Mouse (Mus musculus): ENCODE results near the gene Cwc27. TPM values are rescaled to one million over a fixed set of nuclear protein-coding genes. Genes with fewer than 3 reads are reported as not detected.

Cwc27 gene
- polyA plus RNA-seq, 1 experiment = 2.8 TPM

DNA sequence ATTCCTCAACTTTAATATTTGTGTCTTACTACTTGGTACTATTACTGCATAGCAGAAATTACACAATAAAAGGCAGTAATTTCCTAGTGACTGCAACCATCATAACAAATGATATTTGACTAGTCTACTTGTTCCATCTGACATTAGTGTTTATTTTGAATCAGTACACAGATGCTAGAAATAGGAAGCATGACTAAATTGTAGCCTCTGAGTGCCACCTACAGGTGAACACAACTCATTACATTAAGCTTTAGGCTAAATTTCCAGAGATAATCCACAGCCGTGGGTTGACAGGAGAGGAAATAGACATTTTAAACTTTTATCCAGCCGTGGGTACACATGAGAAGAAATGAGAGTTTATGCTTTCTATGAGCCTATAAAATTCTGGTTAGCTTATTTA, 27.3 kb downstream of the Cwc27 start:
- WGBS = 8% methylated on average over 2 of the region's 2 CpGs
- peak; percentile 27 for DNase-seq
- no peaks in the 10 kb centered on the region for H3K27me3 ChIP-seq (ENCODE audit: control insufficient read depth, insufficient read depth, low read length)
- TF ChIP-seq CTCF (IDR thresholded peaks at IDR 0.05; ENCODE audit: borderline replicate concordance, control insufficient read depth, extremely low read depth, insufficient read depth, low read length, poor library complexity) (no peak), POLR2A (IDR thresholded peaks at IDR 0.05; ENCODE audit: control insufficient read depth, extremely low read depth, insufficient read depth, low read length, poor library complexity) (no peak)
- H3K27ac ChIP-seq (ENCODE audit: control insufficient read depth, insufficient read depth, low read length) = no peak overlapping the region
- no peak overlapping the region for H3K4me3 ChIP-seq (ENCODE audit: control insufficient read depth, insufficient read depth, low read length)
- peaks cover 3% of the 10 kb centered on the region; the same call in 1 of the 2 replicates for H3K36me3 ChIP-seq (ENCODE audit: control insufficient read depth, insufficient read depth, low read length)
- no peaks in the 10 kb centered on the region for H3K4me1 ChIP-seq (replicated peaks; ENCODE audit: control insufficient read depth, insufficient read depth, low read length)

DNA sequence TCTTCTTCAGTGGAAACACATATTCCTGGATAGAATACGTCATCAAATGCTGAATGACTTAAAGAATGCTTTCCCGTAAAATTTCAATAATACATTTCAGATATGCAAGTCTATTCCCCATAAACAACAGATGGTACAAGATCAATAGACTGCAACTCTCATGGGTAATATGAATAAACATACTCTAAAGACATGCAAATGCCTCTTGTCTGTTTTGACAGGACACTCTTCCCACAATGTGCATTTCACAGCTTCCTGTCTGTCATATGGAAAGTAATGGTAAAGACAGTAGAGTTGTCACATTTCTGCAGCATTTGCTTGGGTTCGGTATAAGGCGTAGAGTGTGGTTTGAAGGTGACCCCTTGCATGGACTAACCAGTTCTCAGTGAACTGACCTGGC, 29.7 kb downstream of the Cwc27 start:
- 97% methylated on average over 4 of the region's 4 CpGs for WGBS
- no peak overlapping the region for H3K27ac ChIP-seq (ENCODE audit: control insufficient read depth, insufficient read depth, low read length)
- H3K4me1 ChIP-seq (replicated peaks; ENCODE audit: control insufficient read depth, insufficient read depth, low read length) = no peaks in the 10 kb centered on the region
- no peak overlapping the region for H3K4me3 ChIP-seq (ENCODE audit: control insufficient read depth, insufficient read depth, low read length)
- peaks cover 2% of the 10 kb centered on the region; the same call in 1 of the 2 replicates for H3K36me3 ChIP-seq (ENCODE audit: control insufficient read depth, insufficient read depth, low read length)
- TF ChIP-seq POLR2A (IDR thresholded peaks at IDR 0.05; ENCODE audit: control insufficient read depth, extremely low read depth, insufficient read depth, low read length, poor library complexity) (no peak), CTCF (IDR thresholded peaks at IDR 0.05; ENCODE audit: borderline replicate concordance, control insufficient read depth, extremely low read depth, insufficient read depth, low read length, poor library complexity) (no peak)
- H3K27me3 ChIP-seq (ENCODE audit: control insufficient read depth, insufficient read depth, low read length) = no peaks in the 10 kb centered on the region
- DNase-seq = no peak

DNA sequence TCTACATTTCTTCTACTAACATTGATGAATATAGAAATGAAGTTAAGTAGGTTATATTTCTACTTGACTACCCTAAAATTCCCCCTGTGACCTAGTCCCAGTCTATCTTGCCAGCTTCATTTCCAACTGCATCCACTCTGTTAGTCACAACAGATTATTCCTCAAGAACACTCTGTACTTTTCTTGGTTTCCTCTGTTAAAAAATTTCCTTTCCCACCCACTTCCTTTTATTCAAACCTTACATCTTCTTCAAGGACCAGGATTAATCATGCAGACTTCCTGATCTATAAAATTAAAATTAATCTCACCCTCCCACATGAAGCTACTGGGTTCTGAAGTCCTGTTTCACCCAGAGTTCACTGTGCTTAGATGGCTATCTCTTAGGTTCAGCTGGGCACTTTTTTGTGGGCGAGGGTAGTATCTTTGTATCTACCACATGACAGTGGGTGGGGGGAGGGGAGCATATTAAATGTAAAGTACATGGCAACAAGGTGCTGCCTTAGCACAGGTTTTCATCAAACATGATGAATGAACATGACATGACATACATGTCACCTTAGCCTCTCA, 37.8 kb downstream of the Cwc27 start:
- H3K27ac ChIP-seq (ENCODE audit: control insufficient read depth, insufficient read depth, low read length) = no peak overlapping the region
- TF ChIP-seq POLR2A (IDR thresholded peaks at IDR 0.05; ENCODE audit: control insufficient read depth, extremely low read depth, insufficient read depth, low read length, poor library complexity) (no peak), CTCF (IDR thresholded peaks at IDR 0.05; ENCODE audit: borderline replicate concordance, control insufficient read depth, extremely low read depth, insufficient read depth, low read length, poor library complexity) (no peak)

DNA sequence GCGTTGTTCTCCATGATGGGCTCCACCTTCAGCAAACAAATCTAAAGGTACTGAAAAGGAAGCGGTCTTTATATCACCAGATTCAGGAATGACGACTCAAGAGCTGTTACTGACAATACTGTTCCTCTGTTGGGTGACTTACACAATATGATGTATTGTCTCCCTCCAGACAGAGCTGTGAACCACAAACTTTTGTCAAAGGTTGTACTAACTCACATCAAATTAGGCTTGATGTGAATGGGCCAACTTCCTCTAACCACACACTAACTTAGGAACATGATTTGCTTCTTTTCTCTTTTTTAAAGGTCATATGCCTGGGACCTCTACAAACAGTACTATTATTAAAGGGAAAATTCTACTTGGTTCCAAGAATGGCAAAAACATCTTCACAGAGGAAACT, 53.7 kb downstream of the Cwc27 start:
- no peak overlapping the region for H3K27ac ChIP-seq (ENCODE audit: control insufficient read depth, insufficient read depth, low read length)
- H3K4me1 ChIP-seq (replicated peaks; ENCODE audit: control insufficient read depth, insufficient read depth, low read length) = no peaks in the 10 kb centered on the region
- no peaks in the 10 kb centered on the region for H3K27me3 ChIP-seq (ENCODE audit: control insufficient read depth, insufficient read depth, low read length)
- no peak for DNase-seq
- H3K4me3 ChIP-seq (ENCODE audit: control insufficient read depth, insufficient read depth, low read length) = no peak overlapping the region
- no peaks in the 10 kb centered on the region for H3K36me3 ChIP-seq (ENCODE audit: control insufficient read depth, insufficient read depth, low read length)
- WGBS = 94% methylated on average over 3 of the region's 3 CpGs
- TF ChIP-seq POLR2A (IDR thresholded peaks at IDR 0.05; ENCODE audit: control insufficient read depth, extremely low read depth, insufficient read depth, low read length, poor library complexity) = no peak
- TF ChIP-seq CTCF (IDR thresholded peaks at IDR 0.05; ENCODE audit: borderline replicate concordance, control insufficient read depth, extremely low read depth, insufficient read depth, low read length, poor library complexity) = no peak

More for the DNA sequence above, 37.8 kb downstream of the Cwc27 start:
- 17% methylated on average over 1 of the region's 1 CpGs for WGBS
- H3K4me3 ChIP-seq (ENCODE audit: control insufficient read depth, insufficient read depth, low read length) = no peak overlapping the region
- DNase-seq = no peak
- H3K27me3 ChIP-seq (ENCODE audit: control insufficient read depth, insufficient read depth, low read length) = no peaks in the 10 kb centered on the region
- H3K4me1 ChIP-seq (replicated peaks; ENCODE audit: control insufficient read depth, insufficient read depth, low read length) = no peaks in the 10 kb centered on the region
- H3K36me3 ChIP-seq (ENCODE audit: control insufficient read depth, insufficient read depth, low read length) = no peaks in the 10 kb centered on the region

DNA sequence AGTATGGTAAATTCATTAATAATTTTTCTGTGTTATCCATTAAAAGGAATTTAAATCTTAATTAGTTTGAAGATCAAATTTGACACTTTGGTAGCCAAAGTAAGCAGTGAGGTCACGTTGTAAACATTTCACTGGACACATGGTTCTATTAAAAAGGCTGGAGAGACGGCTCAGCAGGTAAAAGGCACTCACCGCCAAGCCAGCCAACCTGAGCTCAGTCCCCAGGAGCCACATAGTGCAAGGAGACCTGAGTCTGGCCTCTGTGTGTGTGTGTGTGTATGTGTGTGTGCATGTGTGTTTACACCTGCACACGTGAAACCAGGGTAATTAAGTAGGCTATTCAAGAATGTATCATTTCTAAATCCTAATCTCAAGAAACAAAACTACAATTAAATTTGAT, 54.5 kb downstream of the Cwc27 start:
- Histone ChIP-seq H3K27me3 (ENCODE audit: control insufficient read depth, insufficient read depth, low read length) (no peaks in the 10 kb centered on the region), H3K4me1 (replicated peaks; ENCODE audit: control insufficient read depth, insufficient read depth, low read length) (no peaks in the 10 kb centered on the region), H3K27ac (ENCODE audit: control insufficient read depth, insufficient read depth, low read length) (no peak overlapping the region), H3K4me3 (ENCODE audit: control insufficient read depth, insufficient read depth, low read length) (no peak overlapping the region), H3K36me3 (ENCODE audit: control insufficient read depth, insufficient read depth, low read length) (no peaks in the 10 kb centered on the region)
- no peak for TF ChIP-seq POLR2A (IDR thresholded peaks at IDR 0.05; ENCODE audit: control insufficient read depth, extremely low read depth, insufficient read depth, low read length, poor library complexity)
- TF ChIP-seq CTCF (IDR thresholded peaks at IDR 0.05; ENCODE audit: borderline replicate concordance, control insufficient read depth, extremely low read depth, insufficient read depth, low read length, poor library complexity) = no peak
- no peak for DNase-seq
- WGBS = 98% methylated on average over 4 of the region's 4 CpGs

GRCm38 (mm10) chr13:104759381-104759780, 57.6 kb downstream of the Cwc27 start:
- WGBS = 89% methylated on average over 1 of the region's 1 CpGs
- Histone ChIP-seq H3K36me3 (ENCODE audit: control insufficient read depth, insufficient read depth, low read length) (no peaks in the 10 kb centered on the region), H3K4me1 (replicated peaks; ENCODE audit: control insufficient read depth, insufficient read depth, low read length) (no peaks in the 10 kb centered on the region), H3K4me3 (ENCODE audit: control insufficient read depth, insufficient read depth, low read length) (no peak overlapping the region), H3K27ac (ENCODE audit: control insufficient read depth, insufficient read depth, low read length) (no peak overlapping the region), H3K27me3 (ENCODE audit: control insufficient read depth, insufficient read depth, low read length) (no peaks in the 10 kb centered on the region)
- DNase-seq = no peak
- TF ChIP-seq CTCF (IDR thresholded peaks at IDR 0.05; ENCODE audit: borderline replicate concordance, control insufficient read depth, extremely low read depth, insufficient read depth, low read length, poor library complexity) (no peak), POLR2A (IDR thresholded peaks at IDR 0.05; ENCODE audit: control insufficient read depth, extremely low read depth, insufficient read depth, low read length, poor library complexity) (no peak)

GRCm38 (mm10) chr13:104747032-104747431, 69.9 kb downstream of the Cwc27 start:
- Histone ChIP-seq H3K4me3 (ENCODE audit: control insufficient read depth, insufficient read depth, low read length) (no peak overlapping the region), H3K36me3 (ENCODE audit: control insufficient read depth, insufficient read depth, low read length) (no peaks in the 10 kb centered on the region), H3K4me1 (replicated peaks; ENCODE audit: control insufficient read depth, insufficient read depth, low read length) (no peaks in the 10 kb centered on the region), H3K27ac (ENCODE audit: control insufficient read depth, insufficient read depth, low read length) (no peak overlapping the region), H3K27me3 (ENCODE audit: control insufficient read depth, insufficient read depth, low read length) (no peaks in the 10 kb centered on the region)
- no peak for DNase-seq
- TF ChIP-seq CTCF (IDR thresholded peaks at IDR 0.05; ENCODE audit: borderline replicate concordance, control insufficient read depth, extremely low read depth, insufficient read depth, low read length, poor library complexity) = no peak
- TF ChIP-seq POLR2A (IDR thresholded peaks at IDR 0.05; ENCODE audit: control insufficient read depth, extremely low read depth, insufficient read depth, low read length, poor library complexity) = no peak
